Mouse (Mus musculus): ENCODE measurements around the gene Gm49450. TPM values are rescaled to one million over a fixed set of nuclear protein-coding genes. Genes with fewer than 3 reads are reported as not detected.

Gene Gm49450
- polyA plus RNA-seq, 1 experiment from 2014 or later: not detected

GRCm38 (mm10) chr15:98914903-98915302 lies 38.4 kb downstream of the Gm49450 start:
- Histone ChIP-seq H3K36me3 (peaks cover 51% of the 10 kb centered on the region), H3K4me2 (peak overlapping the region; percentile 79; the same call in 1 of the 2 replicates), H3K9ac (no peak overlapping the region), H3K9me3 (no peaks in the 10 kb centered on the region), H3K27ac (replicated peaks) (no peak overlapping the region), H3K27me3 (no peaks in the 10 kb centered on the region), H3K4me3 (no peak overlapping the region), H3K4me1 (replicated peaks) (peaks cover 36% of the 10 kb centered on the region)
- no peak for ATAC-seq (ENCODE audit: low read depth)
- 93% methylated on average over 6 of the region's 6 CpGs for WGBS

DNA sequence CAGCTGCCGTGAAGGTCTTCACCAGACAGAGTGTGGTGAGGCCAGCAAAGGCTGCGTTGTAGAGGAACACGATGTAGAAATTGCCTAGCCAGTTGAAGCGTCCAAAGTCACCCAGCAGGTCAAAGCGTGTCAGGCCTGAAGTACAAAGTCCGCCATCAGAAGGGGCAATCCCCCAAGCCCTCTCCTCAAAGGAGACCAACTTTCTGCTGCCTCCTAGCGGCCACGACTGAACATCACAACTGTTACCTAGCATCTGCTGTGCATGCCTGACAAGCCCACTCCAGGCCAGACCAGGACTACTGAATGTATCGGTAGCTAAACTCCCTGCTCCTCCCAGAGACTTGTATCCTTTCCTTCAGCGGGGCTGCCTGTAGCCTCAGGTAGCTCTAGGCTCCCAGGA lies 48.7 kb downstream of the Gm49450 start:
- Histone ChIP-seq H3K4me2 (no peak overlapping the region), H3K4me1 (replicated peaks) (no peaks in the 10 kb centered on the region), H3K9ac (no peak overlapping the region), H3K4me3 (no peak overlapping the region), H3K27me3 (peaks cover 17% of the 10 kb centered on the region), H3K27ac (replicated peaks) (no peak overlapping the region), H3K9me3 (no peaks in the 10 kb centered on the region), H3K36me3 (peaks cover 65% of the 10 kb centered on the region)
- 27% methylated on average over 10 of the region's 10 CpGs for WGBS
- ATAC-seq (ENCODE audit: low read depth): no peak

DNA sequence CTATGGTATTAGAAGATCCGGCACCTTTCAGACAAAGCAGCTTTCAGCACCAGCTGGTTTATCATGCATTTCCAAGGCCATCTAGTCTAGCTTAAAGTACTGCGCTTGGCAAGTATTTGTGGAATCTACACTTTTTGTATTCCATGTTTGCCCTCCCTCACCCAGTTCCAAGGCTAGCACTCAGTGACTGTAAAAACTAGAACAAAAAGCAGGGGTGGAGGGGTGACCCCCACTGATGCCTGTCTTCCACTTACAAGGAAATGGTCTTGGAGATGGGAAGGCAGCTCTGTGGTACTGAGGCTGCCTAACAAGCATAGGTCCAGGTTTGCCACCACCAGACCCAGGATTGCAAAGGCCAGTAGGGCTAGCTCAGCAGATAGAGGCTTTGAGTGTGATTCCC lies 50.8 kb downstream of the Gm49450 start:
- ATAC-seq (ENCODE audit: low read depth): no peak
- Histone ChIP-seq H3K27ac (replicated peaks) (no peak overlapping the region), H3K36me3 (peaks cover 44% of the 10 kb centered on the region), H3K4me1 (replicated peaks) (peaks cover 12% of the 10 kb centered on the region), H3K9me3 (no peaks in the 10 kb centered on the region), H3K4me2 (no peak overlapping the region), H3K4me3 (no peak overlapping the region), H3K27me3 (peaks cover 37% of the 10 kb centered on the region), H3K9ac (no peak overlapping the region)
- 91% methylated on average over 2 of the region's 2 CpGs for WGBS

- H3K4me3 ChIP-seq: no peak overlapping the region
- no peak overlapping the region for H3K4me2 ChIP-seq
- H3K27ac ChIP-seq (replicated peaks): no peak overlapping the region
- H3K4me1 ChIP-seq (replicated peaks): peaks cover 15% of the 10 kb centered on the region
- WGBS: 74% methylated on average over 1 of the region's 1 CpGs
- H3K9me3 ChIP-seq: no peaks in the 10 kb centered on the region
- no peak overlapping the region for H3K9ac ChIP-seq
- peaks cover 48% of the 10 kb centered on the region for H3K27me3 ChIP-seq
- peaks cover 34% of the 10 kb centered on the region for H3K36me3 ChIP-seq
- no peak for ATAC-seq (ENCODE audit: low read depth)
Measured at GRCm38 (mm10) chr15:98901530-98901929, 51.8 kb downstream of the Gm49450 start.

GRCm38 (mm10) chr15:98897928-98898800 lies 55.2 kb downstream of the Gm49450 start, which contains the start of gene Dhh:
TSS of gene Dhh (minus strand) at chr15:98898540.
- Histone ChIP-seq H3K4me3 (peak within 1 kb of the TSS; percentile 26), H3K4me2 (peak within 1 kb of the TSS; percentile 90), H3K27me3 (peaks cover 82% of the 10 kb centered on the region), H3K4me1 (replicated peaks) (peaks cover 42% of the 10 kb centered on the region), H3K9ac (peak within 1 kb of the TSS; percentile 52; the same call in 1 of the 2 replicates), H3K27ac (replicated peaks) (no peak within 1 kb of the TSS), H3K9me3 (no peaks in the 10 kb centered on the region), H3K36me3 (peaks cover 2% of the 10 kb centered on the region)
- WGBS: 1% methylated on average over 41 of the region's 41 CpGs
- ATAC-seq (ENCODE audit: low read depth): no peak

DNA sequence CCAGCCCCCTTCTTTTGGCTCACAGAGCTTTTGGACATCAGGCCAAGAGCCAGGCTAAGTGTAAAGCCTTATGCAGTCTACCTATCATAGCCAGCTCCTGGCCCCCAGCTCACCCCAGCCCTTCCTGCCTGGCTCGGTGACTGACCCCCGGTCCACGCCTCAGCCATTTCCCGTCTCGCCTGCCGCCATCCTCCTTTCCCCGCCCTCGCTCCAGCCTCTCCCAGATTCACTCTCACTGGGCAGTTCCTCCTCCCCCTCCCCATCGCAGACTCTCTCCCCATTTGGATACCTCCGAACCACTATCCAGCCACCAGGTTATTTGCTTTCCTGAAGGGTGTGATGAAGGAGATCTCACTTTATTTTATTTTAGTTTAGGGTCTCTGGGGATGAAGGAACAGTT lies 55.9 kb downstream of the Gm49450 start:
- H3K27me3 ChIP-seq: peaks cover 89% of the 10 kb centered on the region
- no peaks in the 10 kb centered on the region for H3K36me3 ChIP-seq
- H3K27ac ChIP-seq (replicated peaks): no peak overlapping the region
- 0% methylated on average over 10 of the region's 10 CpGs for WGBS
- H3K4me2 ChIP-seq: peak overlapping the region; percentile 90
- ATAC-seq (ENCODE audit: low read depth): no peak
- H3K9me3 ChIP-seq: no peaks in the 10 kb centered on the region
- H3K4me3 ChIP-seq: peak overlapping the region; percentile 26
- H3K4me1 ChIP-seq (replicated peaks): peaks cover 42% of the 10 kb centered on the region
- H3K9ac ChIP-seq: peak overlapping the region; percentile 52; the same call in 1 of the 2 replicates

- H3K36me3 ChIP-seq: no peaks in the 10 kb centered on the region
- peak overlapping the region; percentile 64 for H3K9ac ChIP-seq
- H3K9me3 ChIP-seq: no peaks in the 10 kb centered on the region
- 2% methylated on average over 41 of the region's 41 CpGs for WGBS
- peak overlapping the region; percentile 69 for H3K27ac ChIP-seq (replicated peaks)
- ATAC-seq (ENCODE audit: low read depth): 0 out of 2 replicates have a peak, but pooled peaks have one; percentile 33
- peak overlapping the region; percentile 32 for H3K4me3 ChIP-seq
- H3K4me2 ChIP-seq: peak overlapping the region; percentile 90
- peaks cover 99% of the 10 kb centered on the region for H3K27me3 ChIP-seq
- H3K4me1 ChIP-seq (replicated peaks): peaks cover 45% of the 10 kb centered on the region
Measured at GRCm38 (mm10) chr15:98895635-98896589, 57.4 kb downstream of the Gm49450 start.

DNA sequence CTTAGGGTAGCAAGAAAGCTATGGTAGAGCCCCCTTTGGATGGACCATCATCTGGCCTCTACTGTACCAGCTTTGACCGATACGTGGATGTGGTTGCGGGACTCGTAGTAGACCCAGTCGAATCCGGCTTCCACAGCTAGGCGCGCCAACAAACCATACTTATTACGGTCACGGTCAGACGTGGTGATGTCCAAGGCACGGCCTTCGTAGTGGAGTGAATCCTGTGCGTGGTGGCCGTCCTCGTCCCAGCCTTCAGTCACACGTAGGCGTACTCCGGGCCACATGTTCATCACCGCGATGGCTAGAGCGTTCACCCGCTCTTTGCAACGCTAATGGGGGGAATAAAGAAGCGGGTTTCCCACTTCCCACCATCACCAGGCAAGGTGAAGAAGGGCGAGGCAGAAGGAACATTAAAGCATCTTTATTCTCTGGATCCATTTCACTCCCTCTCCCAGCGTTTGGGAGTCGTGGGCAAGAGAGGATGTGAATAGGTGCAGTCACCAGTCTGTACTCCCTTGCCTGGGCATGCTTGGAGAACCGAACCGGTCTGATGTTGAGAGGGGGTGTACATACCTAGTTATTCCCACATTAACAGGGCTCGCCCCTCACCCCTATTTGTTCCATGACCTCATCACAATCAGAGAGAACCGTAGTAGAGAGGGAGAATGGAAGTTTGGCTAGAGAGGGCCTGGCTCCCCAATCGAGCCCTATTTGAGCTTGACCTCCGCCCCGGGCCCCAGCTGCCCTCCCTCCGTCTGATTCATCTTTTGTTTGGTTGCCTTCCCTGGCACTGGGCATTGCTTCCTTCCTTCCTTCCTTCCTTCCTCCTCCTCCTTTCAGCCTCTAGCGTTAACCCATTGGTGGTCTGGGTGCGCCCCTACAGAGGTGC lies 58.4 kb downstream of the Gm49450 start:
- no peak for ATAC-seq (ENCODE audit: low read depth)

GRCm38 (mm10) chr15:98893940-98894745 lies 59.2 kb downstream of the Gm49450 start, which contains the start of gene Rhebl1:
TSS of gene Rhebl1 (minus strand) at chr15:98894540.
- H3K27ac ChIP-seq (replicated peaks): no peak within 1 kb of the TSS
- no peaks in the 10 kb centered on the region for H3K9me3 ChIP-seq
- peaks cover 87% of the 10 kb centered on the region for H3K27me3 ChIP-seq
- peak within 1 kb of the TSS; percentile 90 for H3K4me2 ChIP-seq
- H3K4me1 ChIP-seq (replicated peaks): peaks cover 45% of the 10 kb centered on the region
- no peaks in the 10 kb centered on the region for H3K36me3 ChIP-seq
- peak within 1 kb of the TSS; percentile 64 for H3K9ac ChIP-seq
- peak within 1 kb of the TSS; percentile 47 for H3K4me3 ChIP-seq
- 0 out of 2 replicates have a peak, but pooled peaks have one; percentile 12 for ATAC-seq (ENCODE audit: low read depth)
- WGBS: under 1% methylated on average over 77 of the region's 77 CpGs

More for the DNA sequence above, 58.4 kb downstream of the Gm49450 start:
- H3K27ac ChIP-seq (replicated peaks): no peak overlapping the region
- peak overlapping the region; percentile 64 for H3K9ac ChIP-seq
- peaks cover 96% of the 10 kb centered on the region for H3K27me3 ChIP-seq
- H3K4me3 ChIP-seq: peak overlapping the region; percentile 47
- H3K4me2 ChIP-seq: peak overlapping the region; percentile 90
- 2% methylated on average over 38 of the region's 38 CpGs for WGBS
- no peaks in the 10 kb centered on the region for H3K9me3 ChIP-seq
- H3K36me3 ChIP-seq: no peaks in the 10 kb centered on the region
- H3K4me1 ChIP-seq (replicated peaks): peaks cover 45% of the 10 kb centered on the region

DNA sequence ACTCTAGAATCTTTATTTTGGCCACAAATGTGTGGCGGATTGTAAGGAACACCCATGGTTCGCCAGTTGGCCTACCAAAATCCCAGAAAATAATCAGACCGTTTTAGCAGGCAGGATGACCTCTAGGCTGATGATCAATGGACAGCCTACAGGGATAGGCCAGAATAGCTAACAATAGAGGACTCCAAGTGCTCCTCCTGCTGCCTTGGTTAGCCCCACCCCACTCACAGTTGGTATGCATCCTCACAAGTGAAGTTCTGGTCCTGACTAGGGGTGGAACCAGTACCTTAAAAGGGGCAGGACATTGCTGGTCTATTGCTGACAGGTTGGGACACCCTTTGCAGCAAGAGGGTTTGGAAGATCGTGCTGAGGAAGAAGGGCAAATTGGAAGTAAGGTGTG lies 60.3 kb downstream of the Gm49450 start:
- Histone ChIP-seq H3K36me3 (no peaks in the 10 kb centered on the region), H3K4me1 (replicated peaks) (peaks cover 37% of the 10 kb centered on the region), H3K9me3 (no peaks in the 10 kb centered on the region), H3K4me2 (no peak overlapping the region), H3K27ac (replicated peaks) (no peak overlapping the region), H3K27me3 (peaks cover 76% of the 10 kb centered on the region), H3K9ac (no peak overlapping the region), H3K4me3 (no peak overlapping the region)
- WGBS: 45% methylated on average over 4 of the region's 4 CpGs
- ATAC-seq (ENCODE audit: low read depth): no peak
